Mouse (Mus musculus) 416B (cell line): ENCODE measurements at regions not wholly inside any gene's neighbourhood (a gene's known extent, or its start where the extent isn't known, plus 50 kb on each side); places are given as distances from the start of the nearest gene placed in this dataset.
A peak's percentile ranks its signal among the peaks of the same experiment; 100 is the strongest.

Experiments
- DNase-seq: peaks from one replicate; pipeline ENCODE4 v3.0.0; 2011; ENCODE audit warnings: low read depth

DNA sequence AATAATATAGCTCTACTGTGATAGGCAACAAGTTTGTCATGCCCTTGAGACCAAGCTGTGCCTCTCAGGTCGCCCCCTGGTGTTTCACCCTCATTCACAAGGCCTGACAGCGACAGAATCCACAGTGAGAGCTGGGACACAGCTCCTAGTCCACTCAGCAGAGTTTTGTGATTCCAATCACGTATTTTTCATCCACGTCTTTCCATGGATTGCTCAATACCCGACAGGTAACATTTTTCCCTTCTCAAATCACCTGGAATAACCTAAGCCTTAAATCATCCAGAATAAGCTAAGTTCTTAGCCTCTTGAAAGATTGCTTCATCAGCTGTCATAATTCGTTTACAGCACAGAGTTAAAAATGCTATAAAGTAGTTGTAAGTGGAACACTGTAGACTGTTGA, 211.3 kb downstream of the Ccdc91 start:
- DNase-seq, result no peak

DNA sequence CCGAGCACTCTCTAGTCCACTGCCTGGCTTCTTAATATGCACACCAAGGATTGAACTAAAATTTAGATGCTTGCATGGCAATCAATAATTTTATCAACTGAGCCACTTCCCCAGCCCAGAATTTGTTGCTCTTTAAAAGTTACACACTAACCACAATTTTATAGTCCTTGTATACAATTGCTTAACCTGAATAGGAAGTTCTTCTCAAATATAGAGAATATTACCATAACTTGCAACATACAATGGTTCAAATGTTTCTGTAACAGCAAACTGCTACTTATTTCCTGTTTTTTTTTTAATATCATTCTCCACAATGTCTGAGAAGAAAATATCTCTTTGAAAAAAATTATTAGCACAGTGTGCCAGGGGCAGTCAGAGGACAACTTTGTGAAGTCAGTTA, 222.6 kb downstream of the Ccdc91 start:
- DNase-seq, result peak; percentile 14

DNA sequence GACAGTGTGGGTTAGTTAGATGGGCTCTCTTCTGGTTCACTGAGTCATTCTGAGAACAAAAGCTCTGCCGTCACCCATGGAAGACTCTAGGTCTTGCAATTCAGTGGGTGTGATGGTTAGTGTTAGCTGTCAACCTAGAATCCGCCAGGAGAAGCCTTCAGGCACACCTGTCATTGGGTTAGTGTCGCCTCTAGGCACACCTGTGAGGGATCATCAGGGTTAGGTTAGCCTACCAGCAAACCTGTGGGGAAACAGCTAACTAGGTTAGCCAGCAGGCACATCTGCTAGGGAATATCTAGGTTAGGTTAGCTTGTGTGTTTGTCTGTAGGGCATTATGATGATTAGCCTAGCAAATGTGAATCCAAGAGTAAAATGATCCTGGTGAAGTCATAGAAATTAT, 223.8 kb downstream of the Ccdc91 start:
- no peak for DNase-seq

DNA sequence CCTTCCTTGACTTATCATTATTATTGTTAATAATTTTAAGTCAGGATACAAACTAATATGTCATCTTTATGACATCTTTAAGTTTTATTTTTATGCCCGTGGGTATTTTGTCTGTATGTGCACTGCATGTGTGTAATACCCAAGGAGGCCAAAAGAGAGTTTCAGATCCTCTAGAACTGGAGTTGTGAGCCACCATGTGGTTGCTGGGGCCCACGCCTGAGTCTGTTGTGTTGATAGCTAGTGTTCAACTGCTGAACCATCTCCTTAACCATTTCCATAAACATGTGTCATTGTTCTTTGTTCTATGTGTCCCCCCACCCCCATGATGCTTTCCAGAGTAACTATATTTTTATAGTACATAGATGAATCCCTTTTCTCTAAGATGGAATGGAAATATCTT, 225.0 kb downstream of the Ccdc91 start:
- DNase-seq, result peak; percentile 11

DNA sequence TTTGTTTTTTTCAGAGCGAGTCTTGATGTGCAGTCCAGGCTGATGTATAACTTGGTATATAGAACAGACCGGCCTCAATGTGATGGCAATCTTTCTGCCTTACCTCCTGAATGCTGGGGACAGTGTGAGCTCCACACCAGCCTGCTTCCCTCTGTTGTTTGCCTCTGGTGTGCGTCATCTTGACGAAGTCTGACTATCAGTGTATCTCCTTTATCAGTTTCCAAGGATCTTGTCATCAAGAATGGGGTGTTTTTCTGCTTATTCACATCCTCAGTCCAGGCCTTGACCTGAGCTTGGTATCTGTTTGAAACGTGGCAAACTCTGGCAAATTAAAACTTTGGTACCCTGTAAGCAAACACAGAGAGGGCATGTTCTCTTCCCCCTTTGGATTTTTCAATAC, 226.3 kb downstream of the Ccdc91 start:
- DNase-seq, result no peak

DNA sequence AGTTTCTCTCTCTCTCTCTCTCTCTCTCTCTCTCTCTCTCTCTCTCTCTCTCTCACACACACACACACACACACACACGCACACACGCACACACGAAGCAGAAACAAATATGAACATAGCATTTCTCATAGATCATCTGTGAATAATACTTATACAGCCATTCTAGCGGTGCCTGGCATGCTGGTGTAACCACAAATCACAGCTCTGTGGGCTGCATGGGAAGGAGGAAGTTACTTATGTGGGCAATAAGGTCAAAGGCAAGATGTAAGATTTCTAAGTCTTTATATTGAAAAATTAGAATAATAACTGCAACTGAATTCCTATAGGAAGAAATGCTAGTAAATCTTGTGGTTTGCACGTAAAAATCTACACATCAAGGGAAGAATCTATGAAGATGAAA, 228.7 kb downstream of the Ccdc91 start:
- peak; percentile 49 for DNase-seq

DNA sequence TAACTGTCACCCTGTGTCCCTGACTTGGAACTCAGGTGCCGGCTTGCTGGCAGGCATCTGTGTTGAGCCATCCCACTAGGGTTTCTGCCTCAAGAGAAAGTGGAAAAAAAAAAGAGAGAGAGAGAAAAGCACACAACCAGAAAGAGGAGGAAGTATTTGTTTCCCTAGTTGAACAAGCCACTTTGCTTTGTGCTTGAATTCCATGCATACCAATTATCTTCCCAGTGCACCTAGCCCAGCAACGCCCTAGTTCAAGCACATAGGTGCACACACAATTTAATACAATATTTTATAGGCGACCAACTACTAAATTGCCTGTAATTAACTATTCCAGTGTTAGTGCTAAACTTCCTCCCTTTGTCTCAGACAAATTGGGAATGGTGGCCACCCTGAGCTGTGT, 230.3 kb downstream of the Ccdc91 start:
- no peak for DNase-seq

DNA sequence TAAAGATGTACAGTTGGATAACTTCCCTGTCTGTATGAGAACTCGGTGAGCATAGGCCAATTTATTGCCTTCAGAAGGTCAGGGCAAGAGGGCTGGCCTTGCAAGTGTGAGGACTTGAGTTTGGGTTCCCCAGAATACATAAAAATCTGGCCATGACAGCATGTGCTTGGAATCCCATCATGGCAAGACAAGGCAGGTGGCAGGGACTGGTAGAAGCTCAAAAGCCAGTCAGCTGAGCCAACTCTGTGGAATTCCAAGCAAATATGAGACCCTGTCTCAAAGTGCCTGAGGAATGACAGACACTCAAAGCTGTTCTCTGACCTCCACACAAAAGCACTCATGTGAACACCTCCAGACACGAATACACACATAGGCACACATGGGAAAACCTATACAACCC, 231.1 kb downstream of the Ccdc91 start:
- no peak for DNase-seq

DNA sequence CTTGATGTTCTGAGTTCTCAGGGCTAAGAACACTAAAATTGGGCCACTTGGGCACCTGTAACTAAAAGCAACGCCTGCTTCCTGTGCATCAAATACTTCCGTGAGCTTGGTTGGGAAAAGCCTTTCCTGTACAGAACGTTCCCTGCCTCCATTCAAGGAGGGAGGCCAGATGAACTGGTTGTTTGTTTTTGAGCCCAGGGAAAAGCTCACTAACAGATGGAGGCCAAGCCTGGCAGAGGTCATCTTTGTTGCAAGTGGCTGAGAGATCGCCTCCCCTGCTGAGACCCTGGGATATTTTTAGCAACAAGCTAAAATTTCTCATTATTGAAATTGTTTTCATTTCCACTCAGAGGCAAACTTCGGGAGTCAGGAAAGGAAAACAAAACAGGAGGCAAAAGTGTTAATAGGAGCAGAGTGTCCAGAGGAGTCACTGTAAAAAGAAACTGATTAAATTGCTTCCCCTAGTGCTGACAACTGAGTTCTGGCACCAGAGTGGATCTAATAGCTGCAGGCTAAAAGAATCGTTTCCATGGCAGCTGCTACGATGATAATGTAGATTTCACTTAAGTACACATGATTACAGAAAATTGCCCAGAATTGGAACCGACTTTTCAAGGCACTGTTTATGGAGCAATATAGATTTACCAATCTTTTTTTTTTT, 242.6 kb downstream of the Ccdc91 start:
- DNase-seq, result no peak

DNA sequence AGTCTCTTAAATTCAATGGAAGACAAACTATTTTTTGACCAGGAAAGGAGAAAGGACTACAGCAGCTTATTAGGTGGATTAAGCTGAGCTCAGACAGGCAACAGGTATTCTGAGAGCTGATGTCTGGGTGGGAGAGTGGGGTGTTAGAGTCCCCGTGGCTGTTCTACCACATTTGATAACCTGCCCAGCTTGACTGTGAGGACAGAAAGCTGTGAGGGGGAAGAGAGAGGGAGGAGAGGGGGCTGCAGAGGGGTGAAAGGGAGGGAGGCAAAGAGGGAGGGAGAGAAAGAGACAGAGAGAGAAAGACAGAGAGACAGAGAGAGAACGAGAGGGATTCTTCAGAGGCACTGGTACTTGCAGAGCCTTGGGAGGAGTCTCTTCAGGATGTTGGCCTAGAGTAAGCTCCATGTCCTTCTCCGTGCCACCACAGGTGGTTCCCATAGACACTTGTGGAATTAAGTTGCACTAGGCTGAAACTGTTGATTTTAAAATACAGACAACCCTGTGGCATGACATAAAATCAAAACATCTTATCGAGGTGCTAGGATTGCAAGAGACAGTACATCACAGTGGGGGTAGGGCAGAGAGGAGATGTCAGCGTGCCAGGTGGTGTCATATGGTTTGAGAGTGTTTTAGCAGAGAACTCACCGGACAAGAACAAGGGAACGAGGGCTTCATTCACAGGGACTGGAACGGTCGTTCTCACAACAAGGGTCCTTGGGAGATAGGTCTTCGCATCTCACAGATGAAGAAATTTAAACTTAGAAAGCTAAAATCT, 243.3 kb downstream of the Ccdc91 start:
- DNase-seq, result no peak

DNA sequence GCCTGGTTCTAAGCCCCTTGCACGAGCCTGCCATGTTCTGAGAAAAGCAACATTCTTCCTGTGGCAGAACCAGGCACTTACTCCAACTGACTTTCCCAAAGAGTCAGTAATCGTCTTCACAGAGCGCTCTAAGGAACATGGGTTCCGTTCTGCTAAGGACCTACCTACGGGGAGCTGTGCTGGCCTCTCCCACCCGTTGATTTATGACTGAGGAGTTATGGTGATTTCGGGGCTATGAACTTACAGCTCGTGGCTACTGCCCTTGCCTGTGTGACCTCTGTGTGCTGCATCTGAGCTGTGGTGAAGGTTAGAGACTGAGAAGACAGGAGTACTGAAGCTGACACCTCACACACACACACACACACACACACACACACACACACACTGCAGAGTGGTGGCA, 243.9 kb downstream of the Ccdc91 start:
- DNase-seq, result no peak

DNA sequence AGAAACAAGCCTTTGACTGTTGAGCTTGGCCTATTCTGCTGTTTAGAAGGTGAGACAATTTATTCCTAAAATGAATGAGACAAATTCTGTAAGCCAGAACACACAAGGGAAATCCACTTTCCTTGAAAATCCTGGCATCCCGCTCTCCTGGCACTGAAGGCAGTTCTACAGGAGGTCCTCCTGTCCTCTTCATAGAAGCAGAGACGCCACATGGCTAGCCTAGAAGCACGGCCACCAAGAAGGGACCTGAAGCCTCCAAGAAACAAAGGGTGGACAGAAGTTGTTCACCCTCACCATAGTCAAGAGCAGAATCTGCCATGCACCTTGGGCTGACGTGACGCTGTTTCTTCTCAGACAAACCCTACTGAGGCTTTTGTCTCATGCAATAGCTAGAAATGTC, 247.7 kb downstream of the Ccdc91 start:
- no peak for DNase-seq

DNA sequence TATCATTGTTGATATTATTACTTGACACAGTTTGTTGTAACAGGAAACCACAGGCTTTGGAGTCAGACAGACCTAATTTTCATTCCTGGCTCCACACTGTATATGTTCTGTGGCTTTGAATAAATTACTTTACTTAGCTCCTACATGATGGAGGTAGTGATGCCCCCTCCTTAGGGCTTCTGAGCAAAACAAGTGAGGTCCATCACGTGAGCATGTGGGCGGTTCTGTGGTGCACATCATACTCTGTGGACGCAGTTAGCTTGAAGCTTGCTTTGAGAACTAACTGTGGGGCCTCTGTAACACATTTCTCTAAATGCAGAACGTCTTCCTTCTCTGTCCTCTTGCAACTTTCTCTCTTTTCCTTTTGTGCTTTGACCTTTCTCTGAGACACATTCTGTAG, 251.4 kb downstream of the Ccdc91 start:
- DNase-seq, result no peak

DNA sequence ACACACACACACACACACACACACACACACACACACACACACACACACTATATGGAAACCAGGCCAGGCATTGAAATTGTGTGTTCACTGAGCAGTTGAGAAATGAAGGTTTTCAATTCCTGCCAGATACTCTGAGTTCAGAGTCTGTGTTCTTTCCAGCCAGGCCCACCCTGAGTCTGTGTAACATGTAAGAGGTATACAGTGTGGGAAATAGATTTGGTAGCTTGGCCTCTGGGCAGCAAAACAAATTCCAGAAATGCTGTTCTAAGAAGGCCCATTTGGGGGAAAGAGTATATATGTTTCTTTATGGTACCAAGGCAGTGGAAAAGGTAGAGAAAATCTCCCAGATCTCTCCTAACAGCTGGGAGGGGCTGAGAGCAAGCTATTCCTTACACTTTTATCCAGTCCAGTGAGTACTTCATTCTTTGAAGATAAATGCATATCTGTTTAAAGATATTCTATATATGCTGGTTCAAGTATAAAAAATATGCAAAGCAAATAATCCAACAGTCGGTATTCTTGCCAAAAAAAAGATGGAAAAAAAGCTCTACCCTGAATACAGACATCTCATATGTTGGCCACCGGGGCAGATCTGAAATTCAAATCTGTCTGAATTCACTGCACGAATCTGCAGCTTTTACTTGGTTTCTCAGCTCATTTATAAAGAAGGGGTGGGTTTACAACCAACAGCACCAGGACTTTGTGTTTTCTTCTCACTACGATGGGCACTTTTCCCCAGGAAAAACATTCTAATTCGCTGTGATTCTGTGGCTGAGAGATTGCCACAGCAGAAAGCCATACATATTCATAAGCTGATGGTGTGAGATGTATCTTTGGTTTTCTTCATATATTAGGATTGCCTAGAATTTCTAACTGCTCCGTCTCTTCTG, 252.3 kb downstream of the Ccdc91 start:
- DNase-seq, result no peak

DNA sequence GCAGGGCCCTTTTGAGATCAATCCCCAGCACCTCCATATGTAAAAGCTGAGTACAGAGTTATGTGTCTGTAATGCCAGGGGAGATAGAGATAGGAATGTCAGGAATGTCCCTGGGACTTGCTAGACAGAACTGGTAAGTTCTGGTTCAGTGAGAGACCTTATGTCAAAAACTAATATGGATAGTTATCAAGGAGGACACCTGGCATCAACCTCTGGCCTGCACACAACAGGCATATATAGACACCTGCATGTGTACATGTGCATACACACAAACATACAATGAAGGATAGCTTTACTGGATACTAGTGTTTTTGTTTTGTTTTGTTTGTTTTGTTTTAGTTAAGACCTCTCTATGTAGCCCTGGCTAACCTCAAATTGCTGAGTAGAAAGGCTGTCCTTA, 254.1 kb downstream of the Ccdc91 start:
- DNase-seq, result no peak

DNA sequence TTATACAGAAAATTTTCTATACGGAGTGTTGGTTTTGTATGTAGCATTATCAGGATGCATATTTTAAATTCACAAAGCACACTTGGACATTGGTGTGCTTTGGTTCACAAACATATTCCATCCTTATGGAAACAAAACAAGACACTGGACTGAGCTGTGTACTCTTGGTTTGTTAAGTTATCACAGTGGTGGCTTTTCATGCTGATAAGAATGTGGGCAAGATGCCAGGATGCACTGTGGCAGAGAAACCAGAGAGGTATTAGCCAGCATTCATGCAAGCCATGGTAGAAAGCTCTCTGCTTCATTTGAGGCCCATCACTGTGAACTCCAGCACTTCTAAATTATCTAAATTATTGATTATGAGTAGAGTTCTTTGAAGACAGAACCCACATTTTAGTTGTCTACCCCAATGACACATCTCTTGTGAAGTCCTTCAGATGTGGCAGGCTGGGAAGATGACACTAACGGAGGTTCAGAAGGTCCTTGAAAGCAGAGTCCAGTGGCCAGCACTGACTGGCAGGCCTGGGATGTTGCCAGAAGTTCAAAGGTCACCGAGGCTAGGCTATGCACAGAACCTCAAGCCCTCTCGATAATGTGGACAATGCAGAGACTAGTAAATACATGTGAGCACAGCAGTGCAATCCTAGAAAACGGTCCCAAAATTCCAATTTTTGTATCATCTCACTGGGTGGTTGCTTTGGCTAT, 263.1 kb downstream of the Ccdc91 start:
- DNase-seq, result peak; percentile 73

DNA sequence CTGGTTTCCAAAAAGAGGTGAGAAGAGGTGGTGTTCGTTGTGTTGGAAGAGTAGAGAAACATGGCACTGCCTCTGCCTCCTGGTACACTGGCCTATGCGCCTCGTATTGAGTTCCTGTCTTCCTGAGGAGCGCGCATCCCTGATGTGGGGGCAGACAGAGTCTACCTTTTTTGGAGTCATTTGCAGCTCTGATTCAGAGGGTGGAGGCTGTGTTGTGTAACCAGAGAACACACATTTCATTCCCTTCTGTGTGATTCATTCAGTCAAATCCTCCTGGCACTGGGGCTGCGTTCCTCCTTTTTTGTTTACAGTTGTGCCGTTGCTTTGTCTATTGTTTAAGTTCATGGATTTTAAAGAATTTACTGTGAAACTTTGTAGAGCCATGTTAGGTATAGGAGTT, 265.8 kb downstream of the Ccdc91 start:
- no peak for DNase-seq

DNA sequence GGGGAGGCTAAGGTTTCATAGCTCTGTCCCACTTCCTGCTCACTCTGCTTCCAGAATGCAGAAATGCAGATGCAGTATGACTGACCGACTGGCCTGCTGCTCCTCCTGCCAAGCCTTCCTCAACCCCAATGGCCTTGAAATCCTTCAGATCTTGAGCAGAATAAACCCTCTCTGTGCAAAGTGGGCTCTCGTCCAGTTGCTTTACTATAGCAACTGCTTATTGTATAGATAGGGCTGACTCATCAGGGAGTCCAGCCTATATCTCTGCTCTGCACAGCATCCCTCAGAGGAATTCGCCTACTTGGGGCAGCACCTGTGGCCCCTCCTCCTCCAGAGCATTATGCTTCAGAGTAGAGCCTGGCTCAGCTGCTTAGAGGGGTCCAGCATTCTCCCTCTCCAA, 268.5 kb downstream of the Ccdc91 start:
- DNase-seq, result peak; percentile 69

DNA sequence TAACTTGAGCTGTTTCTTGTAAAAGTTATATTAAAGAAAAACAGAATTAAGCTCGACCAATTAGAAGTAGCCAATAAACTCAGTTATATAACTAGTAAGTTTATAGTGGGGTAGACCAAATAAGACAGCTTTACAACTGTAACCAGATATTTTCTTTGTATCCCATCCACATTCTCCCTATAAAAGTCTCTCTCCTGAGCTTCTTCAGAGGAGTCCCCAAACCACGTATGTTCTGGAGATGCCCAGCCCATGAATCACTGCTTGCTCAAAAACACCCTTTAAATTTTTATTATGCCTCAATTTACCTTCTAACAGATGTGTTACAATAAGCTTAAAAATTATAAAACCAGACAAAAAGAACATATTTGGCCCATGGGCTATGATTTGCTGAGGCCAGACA, 270.1 kb downstream of the Ccdc91 start:
- DNase-seq, result no peak

DNA sequence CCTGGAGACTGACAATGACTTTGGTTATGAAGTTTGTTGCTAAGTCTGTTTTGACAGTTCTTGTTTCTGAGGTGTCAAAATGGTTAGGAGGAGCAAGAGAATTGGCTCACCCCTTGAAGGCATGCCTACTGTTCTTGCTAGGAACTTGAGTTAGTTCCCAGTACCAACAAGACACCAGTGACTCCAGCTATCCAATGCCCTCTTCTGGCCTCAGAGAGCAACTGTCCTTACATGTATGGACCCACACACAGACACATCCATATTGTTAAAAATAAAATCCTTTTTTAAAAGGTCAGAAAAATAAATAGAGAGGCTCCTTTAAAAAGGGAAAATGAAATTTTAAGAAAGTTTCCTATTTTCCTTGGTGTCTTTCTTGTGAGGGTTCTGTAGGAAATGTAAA, 272.3 kb downstream of the Ccdc91 start:
- peak; percentile 71 for DNase-seq

DNA sequence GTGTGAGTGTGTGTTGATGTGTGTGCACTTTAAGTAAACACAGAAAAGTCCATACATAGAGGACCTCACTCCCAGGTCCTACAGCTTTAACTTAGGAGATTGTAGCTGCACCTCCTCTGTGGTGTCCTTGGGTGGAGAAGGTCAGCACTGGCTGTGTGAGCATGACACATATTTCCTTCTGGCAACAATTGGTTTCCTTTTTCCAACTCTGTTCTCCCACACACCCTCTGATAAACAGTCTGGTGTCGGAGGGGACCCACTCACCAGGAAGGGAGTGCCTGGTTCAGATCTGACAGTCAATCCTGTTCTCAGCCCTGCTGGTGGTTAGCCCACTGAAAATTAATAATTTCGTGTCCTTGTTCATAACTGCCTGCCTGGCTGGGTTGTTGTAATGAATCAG, 276.7 kb downstream of the Ccdc91 start:
- peak; percentile 92 for DNase-seq

DNA sequence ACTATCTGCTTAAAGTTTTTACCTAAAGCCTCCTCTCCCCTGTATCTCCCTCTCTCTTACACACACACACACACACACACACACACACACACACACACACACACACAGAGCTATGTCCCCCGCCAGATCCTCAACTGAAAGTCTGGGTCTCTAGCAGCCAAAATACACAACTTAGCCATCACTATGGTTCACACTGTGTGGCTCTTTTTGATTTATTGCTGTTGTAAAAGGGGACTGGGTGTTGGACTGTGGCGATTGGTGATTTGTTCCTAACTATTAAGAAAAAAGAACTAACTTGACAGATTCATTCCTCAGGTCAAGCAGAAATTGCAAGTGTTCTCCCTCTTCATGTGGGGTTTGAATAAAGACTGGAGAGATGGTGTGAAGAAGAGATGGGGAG, 278.2 kb downstream of the Ccdc91 start:
- DNase-seq, result no peak
